Mouse (Mus musculus): ENCODE data around the gene Gstp2.
"Not testable (repeated sequence)": the region's sequence is repeated elsewhere in the genome, so short reads cannot be mapped to it uniquely, and the experiment has no call there.

Gstp2 gene

GRCm38 (mm10) chr19:4070756-4071155 lies 24.9 kb upstream of the Gstp2 start:
- no peak for DNase-seq (ENCODE audit: low read depth, low spot score)

GRCm38 (mm10) chr19:4070311-4070710 lies 24.5 kb upstream of the Gstp2 start:
- no peak for DNase-seq (ENCODE audit: low read depth, low spot score)

- DNase-seq (ENCODE audit: low read depth, low spot score): no peak
These were observed 23.0 kb upstream of the Gstp2 start for GRCm38 (mm10) chr19:4068717-4069410.

GRCm38 (mm10) chr19:4068242-4068641 lies 22.4 kb upstream of the Gstp2 start:
- DNase-seq (ENCODE audit: low read depth, low spot score): not testable (repeated sequence)

GRCm38 (mm10) chr19:4066877-4067276 lies 21.1 kb upstream of the Gstp2 start:
- no peak for DNase-seq (ENCODE audit: low read depth, low spot score)

- DNase-seq (ENCODE audit: low read depth, low spot score): no peak
These were observed 20.5 kb upstream of the Gstp2 start for GRCm38 (mm10) chr19:4066280-4066679.

GRCm38 (mm10) chr19:4064501-4064900 lies 18.7 kb upstream of the Gstp2 start:
- DNase-seq (ENCODE audit: low read depth, low spot score): not testable (repeated sequence)

- DNase-seq (ENCODE audit: low read depth, low spot score): not testable (repeated sequence)
These were observed 17.5 kb upstream of the Gstp2 start for GRCm38 (mm10) chr19:4063357-4063756.

GRCm38 (mm10) chr19:4060899-4061465 lies 15.2 kb upstream of the Gstp2 start:
- DNase-seq (ENCODE audit: low read depth, low spot score): no peak

GRCm38 (mm10) chr19:4060044-4060898 lies 14.4 kb upstream of the Gstp2 start:
- not testable (repeated sequence) for DNase-seq (ENCODE audit: low read depth, low spot score)

GRCm38 (mm10) chr19:4059069-4059740 lies 13.4 kb upstream of the Gstp2 start, which contains the start of gene Gstp3:
Gstp3 (minus strand) TSS chr19:4059569.
- peak; percentile 89 for DNase-seq (ENCODE audit: low read depth, low spot score)

GRCm38 (mm10) chr19:4058581-4058980 lies 12.8 kb upstream of the Gstp2 start:
- DNase-seq (ENCODE audit: low read depth, low spot score): no peak

- DNase-seq (ENCODE audit: low read depth, low spot score): no peak
These were observed 12.1 kb upstream of the Gstp2 start for GRCm38 (mm10) chr19:4057962-4058361.

- DNase-seq (ENCODE audit: low read depth, low spot score): peak; percentile 53
These were observed 11.6 kb upstream of the Gstp2 start for GRCm38 (mm10) chr19:4057389-4057788.

GRCm38 (mm10) chr19:4056727-4057126 lies 10.9 kb upstream of the Gstp2 start:
- DNase-seq (ENCODE audit: low read depth, low spot score): no peak

GRCm38 (mm10) chr19:4055947-4056693 lies 10.3 kb upstream of the Gstp2 start:
- peak; percentile 67 for DNase-seq (ENCODE audit: low read depth, low spot score)

GRCm38 (mm10) chr19:4055216-4055946 lies 9.6 kb upstream of the Gstp2 start:
- no peak for DNase-seq (ENCODE audit: low read depth, low spot score)

- DNase-seq (ENCODE audit: low read depth, low spot score): no peak
These were observed 8.8 kb upstream of the Gstp2 start for GRCm38 (mm10) chr19:4054613-4055012.

- DNase-seq (ENCODE audit: low read depth, low spot score): no peak
These were observed 6.8 kb upstream of the Gstp2 start for GRCm38 (mm10) chr19:4052516-4053030.
